Comparison of ENCODE assay signal across 26 mouse cellular contexts in the genomic region with DNA sequence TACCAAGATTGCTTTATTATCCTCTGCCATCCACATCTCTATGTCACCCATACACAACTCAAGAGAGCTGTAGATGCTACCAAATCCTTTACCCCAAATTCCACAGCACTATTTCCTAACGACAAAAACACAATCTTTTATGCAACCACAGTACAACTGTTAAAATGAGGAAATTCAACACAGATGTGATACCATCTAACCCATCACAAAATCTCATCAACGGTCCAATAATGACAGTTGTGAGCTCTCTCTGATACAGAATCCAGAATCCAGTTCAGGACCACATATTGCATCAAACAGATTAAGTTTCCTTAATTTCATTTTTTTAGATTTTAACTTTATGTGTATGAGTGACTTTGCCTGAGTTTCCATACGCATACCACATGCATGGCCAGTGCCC.
"Had no signal": no experiment of that assay in that cellular context is flagged by ENCODE, and none has a peak within 500 bp of the region (broad histone marks: within the 10 kb centered on the region; RNA-seq: fewer than 3 reads in every experiment).

No protein-coding gene starts in this region.

- ATAC-seq: hindbrain, embryonic 16.5 days; inflammation-experienced regulatory T-cells, adult 6 months; intestine, embryonic 16.5 days had no signal

- DNase-seq: gastrocnemius, adult 2 months; gastrocnemius, postnatal 10 days; gastrocnemius, postnatal 25 days; heart, adult 11 months; heart, adult 2 months; heart, postnatal 10 days; heart, postnatal 4 days; kidney, adult 18-20 months; kidney, adult 8-10 months; kidney, postnatal 10 days; kidney, postnatal 25 days; kidney, postnatal 4 days; liver; liver, embryonic 13.5 days had no signal

- H3K27ac ChIP-seq: gastrocnemius, adult 2 months; heart, adult 2 months; heart, embryonic 10.5 days; hindbrain, embryonic 10.5 days; hindbrain, embryonic 12.5 days; hindbrain, embryonic 14.5 days; layer of hippocampus, adult 2 months; left cerebral cortex, adult 2 months; limb, embryonic 10.5 days; limb, embryonic 12.5 days; liver, embryonic 13.5 days had no signal

- H3K27me3 ChIP-seq: heart, embryonic 12.5 days; hindbrain, embryonic 12.5 days had no signal

- H3K36me3 ChIP-seq: heart, embryonic 10.5 days; heart, embryonic 12.5 days; hindbrain, embryonic 10.5 days; hindbrain, embryonic 12.5 days; limb, embryonic 10.5 days; limb, embryonic 12.5 days; liver, embryonic 13.5 days had no signal

- H3K4me1 ChIP-seq: hindbrain, embryonic 12.5 days; limb, embryonic 10.5 days; limb, embryonic 12.5 days had no signal

- H3K4me3 ChIP-seq: gastrocnemius, adult 2 months; heart, adult 2 months; heart, embryonic 10.5 days; heart, embryonic 12.5 days; hindbrain, embryonic 10.5 days; hindbrain, embryonic 12.5 days; layer of hippocampus, adult 2 months; left cerebral cortex, adult 2 months; limb, embryonic 10.5 days; limb, embryonic 12.5 days; liver, embryonic 13.5 days had no signal

- H3K9ac ChIP-seq: heart, embryonic 12.5 days; hindbrain, embryonic 12.5 days; hindbrain, embryonic 14.5 days; limb, embryonic 12.5 days; liver, embryonic 13.5 days had no signal

- H3K9me3 ChIP-seq: heart, embryonic 10.5 days; heart, embryonic 12.5 days; hindbrain, embryonic 10.5 days; hindbrain, embryonic 12.5 days; limb, embryonic 10.5 days; limb, embryonic 12.5 days; liver, embryonic 13.5 days had no signal
